Mouse (Mus musculus) hindbrain, embryonic 10.5 days (tissue): ENCODE results near the gene Mrps27. TPM values are rescaled to one million over a fixed set of nuclear protein-coding genes. Genes with fewer than 3 reads are reported as not detected.
A peak's percentile ranks its signal among the peaks of the same experiment; 100 is the strongest.

ENCODE experiments used
- DNase-seq: peaks from one replicate; pipeline ENCODE4 v3.0.0-alpha.2; 2017; ENCODE audit warnings: low spot score
- H3K27ac ChIP-seq: fragments of 300-500 bp; sonication (generic); 2 replicates; pipeline ENCODE4 v1.5.1; 2016; ENCODE audit warnings: mild to moderate bottlenecking, moderate library complexity
- H3K27me3 ChIP-seq: fragments of 300-500 bp; sonication (generic); 2 replicates; pipeline ENCODE4 v1.6.1; 2016; ENCODE audit warnings: mild to moderate bottlenecking; ENCODE audit not compliant: poor library complexity, insufficient read depth, severe bottlenecking
- H3K36me3 ChIP-seq: fragments of 300-500 bp; sonication (generic); 2 replicates; pipeline ENCODE4 v1.6.1; 2016; ENCODE audit warnings: mild to moderate bottlenecking, moderate library complexity
- H3K4me1 ChIP-seq: fragments of 300-500 bp; sonication (generic); replicated peaks from 2 replicates; pipeline ENCODE4 v1.6.1; 2016; ENCODE audit warnings: mild to moderate bottlenecking
- H3K4me3 ChIP-seq: fragments of 300-500 bp; sonication (generic); 2 replicates; pipeline ENCODE4 v1.5.1; 2016; ENCODE audit warnings: mild to moderate bottlenecking, moderate library complexity
- H3K9me3 ChIP-seq: fragments of 300-500 bp; sonication (generic); 2 replicates; pipeline ENCODE4 v1.6.1; 2016; ENCODE audit warnings: mild to moderate bottlenecking, moderate library complexity
- WGBS: fragments of 180-500 bp; shearing (Covaris S2); methylation state at CpG from one replicate; pipeline ENCODE4 v1.1.7; 2016; 5-methylcytosine and 5-hydroxymethylcytosine counted together
- polyA plus RNA-seq: library from polyadenylated mRNA; unstranded; fragments of >200 nt; fragmentation: Nextera tagmentation; extraction: Ambion mirVana; gene quantifications from 2 replicates; pipeline ENCODE4 v1.2.1, GENCODE M21; 2016

Gene Mrps27
- polyA plus RNA-seq, 1 experiment from 2014 or later = 68.3 TPM

DNA sequence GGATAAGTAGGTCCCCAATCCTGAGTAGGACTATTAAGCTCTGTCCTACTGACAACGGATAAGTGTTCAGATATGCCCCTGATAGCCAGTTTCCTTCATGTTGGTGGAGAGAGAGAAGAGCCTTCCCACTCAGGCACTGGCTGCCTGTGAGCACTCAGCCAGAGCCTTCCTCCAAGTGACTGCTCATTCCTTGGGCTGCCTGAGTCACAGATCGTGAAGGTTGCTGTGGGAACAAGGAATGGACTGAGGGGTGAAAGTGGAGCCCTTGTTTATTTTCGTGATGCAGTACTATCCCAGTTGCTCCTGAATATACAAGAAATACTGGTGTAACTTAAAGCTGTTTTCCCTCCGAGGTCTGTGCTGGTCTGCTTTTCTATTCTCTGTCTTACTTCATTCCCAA is 54.8 kb downstream of the Mrps27 start:
- Histone ChIP-seq H3K9me3 (no peaks in the 10 kb centered on the region), H3K27me3 (no peaks in the 10 kb centered on the region), H3K4me1 (peaks cover 42% of the 10 kb centered on the region), H3K27ac (no peak overlapping the region), H3K4me3 (no peak overlapping the region), H3K36me3 (peaks cover 26% of the 10 kb centered on the region)
- DNase-seq = no peak
- WGBS = 75% methylated on average over 4 of the region's 4 CpGs

GRCm38 (mm10) chr13:99409216-99409615 is 64.6 kb downstream of the Mrps27 start:
- Histone ChIP-seq H3K4me1 (peaks cover 28% of the 10 kb centered on the region), H3K27me3 (no peaks in the 10 kb centered on the region), H3K27ac (no peak overlapping the region; the same call in 1 of the 2 replicates), H3K36me3 (peaks cover 80% of the 10 kb centered on the region), H3K9me3 (no peaks in the 10 kb centered on the region), H3K4me3 (no peak overlapping the region)
- WGBS = 64% methylated on average over 2 of the region's 2 CpGs
- DNase-seq = no peak

DNA sequence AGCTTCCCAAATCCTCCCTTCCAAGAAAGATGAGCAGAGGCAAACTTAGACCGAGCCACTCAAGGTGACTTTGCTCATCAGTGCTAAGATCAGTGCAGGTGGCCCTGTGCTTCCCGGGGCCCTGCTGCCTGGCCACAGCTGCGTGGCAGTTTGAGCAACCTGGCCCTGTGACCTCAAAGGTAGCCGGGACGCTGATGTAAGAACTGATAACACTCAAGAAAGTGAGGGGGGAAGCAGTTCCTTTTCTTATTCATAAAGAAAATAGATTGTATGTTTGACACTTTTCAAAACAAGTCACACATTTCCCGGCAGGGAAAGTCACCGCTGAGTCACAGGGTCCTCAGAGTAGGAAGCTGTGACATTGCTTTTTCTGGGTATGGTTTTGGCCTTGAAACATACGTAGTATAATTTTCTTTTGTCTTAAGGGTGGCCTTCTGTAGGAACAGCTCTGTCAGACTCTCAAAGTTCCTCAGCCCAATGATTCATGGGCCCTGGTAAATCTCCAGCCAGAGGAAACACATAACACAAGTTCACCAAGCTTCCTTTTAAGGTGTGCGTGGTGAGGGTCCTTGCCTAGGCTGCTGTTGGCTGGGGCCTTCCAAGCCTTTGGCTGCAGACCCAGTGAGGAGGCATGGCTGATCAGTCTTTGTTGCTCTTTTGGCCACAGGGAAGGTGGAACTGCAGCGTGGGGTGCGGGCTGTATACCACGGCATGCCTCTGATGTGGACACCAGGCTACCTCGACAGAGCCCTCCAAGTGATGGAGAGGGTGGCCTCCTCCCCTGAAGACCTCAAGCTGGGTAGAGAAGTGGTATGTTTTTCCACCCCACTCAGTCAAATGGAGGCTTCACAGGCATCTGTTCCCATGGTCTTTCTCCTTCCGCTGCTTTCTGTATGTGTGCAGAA is 66.3 kb downstream of the Mrps27 start:
- Histone ChIP-seq H3K4me3 (no peak overlapping the region), H3K9me3 (no peaks in the 10 kb centered on the region), H3K27ac (no peak overlapping the region), H3K36me3 (peaks cover 80% of the 10 kb centered on the region), H3K27me3 (no peaks in the 10 kb centered on the region), H3K4me1 (peaks cover 39% of the 10 kb centered on the region)
- 93% methylated on average over 14 of the region's 14 CpGs for WGBS
- no peak for DNase-seq

GRCm38 (mm10) chr13:99411761-99412160 is 67.2 kb downstream of the Mrps27 start:
- DNase-seq = no peak
- H3K4me3 ChIP-seq = no peak overlapping the region
- no peaks in the 10 kb centered on the region for H3K9me3 ChIP-seq
- peak overlapping the region; percentile 79 for H3K27ac ChIP-seq
- peaks cover 78% of the 10 kb centered on the region for H3K36me3 ChIP-seq
- peaks cover 39% of the 10 kb centered on the region for H3K4me1 ChIP-seq
- no peaks in the 10 kb centered on the region for H3K27me3 ChIP-seq
- WGBS = 91% methylated on average over 3 of the region's 3 CpGs

DNA sequence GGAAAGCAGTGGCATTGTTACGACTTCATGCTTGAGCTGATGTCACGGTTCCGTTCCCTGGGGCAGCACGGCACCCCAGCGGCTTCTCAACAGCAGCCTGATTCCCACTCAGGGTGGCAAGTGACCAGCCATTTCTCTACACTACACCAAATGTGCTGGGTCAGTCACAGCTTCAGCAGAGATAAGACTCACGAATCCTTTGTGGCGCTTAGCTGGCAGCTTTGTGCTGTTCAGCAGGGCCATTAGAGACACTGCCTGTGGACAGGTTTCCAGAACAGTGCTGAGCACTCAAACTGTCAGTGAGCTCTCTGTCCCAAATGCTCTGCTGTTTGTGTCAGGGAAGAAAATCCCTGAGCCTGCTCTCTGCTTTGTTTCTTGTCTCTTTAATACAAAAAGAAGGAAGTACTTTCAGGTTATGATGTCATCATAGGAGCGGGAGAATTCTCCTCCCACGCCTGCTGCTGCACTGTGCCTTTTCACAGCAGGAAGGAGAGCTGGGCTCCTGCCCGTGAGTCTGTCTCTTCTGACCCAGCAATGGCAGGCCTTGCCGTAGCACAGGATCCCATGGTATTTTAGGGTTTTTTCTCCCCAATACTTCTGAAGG is 68.0 kb downstream of the Mrps27 start:
- peaks cover 39% of the 10 kb centered on the region for H3K4me1 ChIP-seq
- no peaks in the 10 kb centered on the region for H3K27me3 ChIP-seq
- 51% methylated on average over 11 of the region's 11 CpGs for WGBS
- H3K36me3 ChIP-seq = peaks cover 77% of the 10 kb centered on the region
- no peaks in the 10 kb centered on the region for H3K9me3 ChIP-seq
- H3K27ac ChIP-seq = peak overlapping the region; percentile 79
- no peak for DNase-seq
- no peak overlapping the region for H3K4me3 ChIP-seq

DNA sequence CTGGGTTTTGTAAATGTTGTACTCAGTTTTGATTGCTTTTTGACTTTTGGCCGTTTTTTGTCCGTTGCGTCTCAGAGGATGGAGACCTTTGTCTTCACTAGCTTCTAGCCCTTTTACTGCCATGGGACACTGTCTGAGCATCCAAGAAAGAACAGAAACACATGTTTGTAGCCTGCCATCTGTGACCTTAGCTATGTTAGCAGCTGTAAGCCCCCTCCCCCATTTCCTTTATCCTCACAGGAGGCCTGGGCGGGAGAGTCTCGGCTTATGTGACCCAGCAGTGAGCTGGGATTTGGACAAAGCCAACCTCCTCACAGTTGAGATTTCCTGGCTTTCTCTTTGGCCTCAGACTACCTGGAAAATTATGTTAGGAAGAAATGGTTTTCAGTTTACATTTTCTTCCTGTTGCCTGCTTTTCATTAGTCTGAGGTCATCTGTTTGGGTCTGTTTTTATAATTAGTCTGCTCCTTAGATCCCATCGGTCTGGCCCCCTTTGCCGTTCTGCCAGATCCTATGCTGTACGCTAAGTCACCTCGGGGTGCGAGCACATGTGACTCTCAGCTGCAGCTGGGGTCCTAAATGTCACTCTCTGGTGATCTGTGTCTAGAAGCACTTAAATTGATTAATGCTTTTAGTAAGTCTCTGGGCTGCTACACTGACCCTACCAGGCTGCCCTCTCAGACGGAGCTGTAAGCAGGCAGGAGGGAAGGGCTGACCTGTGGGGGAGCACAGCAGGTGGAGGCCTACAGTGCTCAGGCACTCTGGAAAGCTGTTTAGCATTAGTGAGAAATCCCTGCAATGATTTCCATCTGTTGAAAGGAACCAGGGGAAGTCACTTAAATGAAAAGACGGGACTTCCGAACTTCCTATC is 69.1 kb downstream of the Mrps27 start:
- Histone ChIP-seq H3K27me3 (no peaks in the 10 kb centered on the region), H3K9me3 (no peaks in the 10 kb centered on the region), H3K4me1 (peaks cover 39% of the 10 kb centered on the region), H3K27ac (peak overlapping the region; percentile 79), H3K4me3 (no peak overlapping the region), H3K36me3 (peaks cover 71% of the 10 kb centered on the region)
- DNase-seq = peak; percentile 66
- WGBS = 39% methylated on average over 13 of the region's 13 CpGs

- Histone ChIP-seq H3K4me1 (peaks cover 38% of the 10 kb centered on the region), H3K36me3 (peaks cover 71% of the 10 kb centered on the region), H3K4me3 (no peak overlapping the region), H3K27ac (peak overlapping the region; percentile 79), H3K9me3 (no peaks in the 10 kb centered on the region), H3K27me3 (no peaks in the 10 kb centered on the region)
- WGBS = 51% methylated on average over 10 of the region's 10 CpGs
- DNase-seq = peak; percentile 28
These were observed 69.8 kb downstream of the Mrps27 start for GRCm38 (mm10) chr13:99414352-99414742.

GRCm38 (mm10) chr13:99416601-99417000 is 72.0 kb downstream of the Mrps27 start:
- H3K4me1 ChIP-seq = peaks cover 39% of the 10 kb centered on the region
- DNase-seq = no peak
- H3K4me3 ChIP-seq = no peak overlapping the region
- no peaks in the 10 kb centered on the region for H3K27me3 ChIP-seq
- no peaks in the 10 kb centered on the region for H3K9me3 ChIP-seq
- H3K36me3 ChIP-seq = peaks cover 58% of the 10 kb centered on the region
- no peak overlapping the region; the same call in 1 of the 2 replicates for H3K27ac ChIP-seq
- WGBS = 81% methylated on average over 9 of the region's 9 CpGs

DNA sequence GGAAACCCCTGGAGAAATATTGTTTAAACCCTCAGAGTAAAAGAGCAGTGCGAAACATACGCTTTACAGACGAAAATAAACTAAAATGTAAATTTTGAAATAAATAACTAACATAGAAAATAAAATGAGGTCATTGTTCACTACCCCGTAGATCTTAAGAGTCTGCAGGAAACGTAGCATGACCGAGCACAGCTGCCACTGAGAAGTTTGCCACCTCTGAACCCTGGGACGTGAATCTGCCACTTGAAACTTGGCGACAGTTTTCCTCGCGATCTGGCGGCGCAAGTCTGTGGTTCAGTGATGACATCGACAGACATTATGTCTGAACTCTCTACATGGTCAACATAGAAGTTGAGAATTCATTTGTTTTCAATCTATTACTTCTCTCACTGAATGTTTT is 79.0 kb downstream of the Mrps27 start:
- Histone ChIP-seq H3K4me3 (no peak overlapping the region), H3K9me3 (no peaks in the 10 kb centered on the region), H3K4me1 (0 out of 2 replicates have a peak, but pooled peaks cover 3% of the 10 kb centered on the region), H3K36me3 (peaks cover 77% of the 10 kb centered on the region), H3K27ac (no peak overlapping the region), H3K27me3 (no peaks in the 10 kb centered on the region)
- no peak for DNase-seq
- 90% methylated on average over 13 of the region's 13 CpGs for WGBS

DNA sequence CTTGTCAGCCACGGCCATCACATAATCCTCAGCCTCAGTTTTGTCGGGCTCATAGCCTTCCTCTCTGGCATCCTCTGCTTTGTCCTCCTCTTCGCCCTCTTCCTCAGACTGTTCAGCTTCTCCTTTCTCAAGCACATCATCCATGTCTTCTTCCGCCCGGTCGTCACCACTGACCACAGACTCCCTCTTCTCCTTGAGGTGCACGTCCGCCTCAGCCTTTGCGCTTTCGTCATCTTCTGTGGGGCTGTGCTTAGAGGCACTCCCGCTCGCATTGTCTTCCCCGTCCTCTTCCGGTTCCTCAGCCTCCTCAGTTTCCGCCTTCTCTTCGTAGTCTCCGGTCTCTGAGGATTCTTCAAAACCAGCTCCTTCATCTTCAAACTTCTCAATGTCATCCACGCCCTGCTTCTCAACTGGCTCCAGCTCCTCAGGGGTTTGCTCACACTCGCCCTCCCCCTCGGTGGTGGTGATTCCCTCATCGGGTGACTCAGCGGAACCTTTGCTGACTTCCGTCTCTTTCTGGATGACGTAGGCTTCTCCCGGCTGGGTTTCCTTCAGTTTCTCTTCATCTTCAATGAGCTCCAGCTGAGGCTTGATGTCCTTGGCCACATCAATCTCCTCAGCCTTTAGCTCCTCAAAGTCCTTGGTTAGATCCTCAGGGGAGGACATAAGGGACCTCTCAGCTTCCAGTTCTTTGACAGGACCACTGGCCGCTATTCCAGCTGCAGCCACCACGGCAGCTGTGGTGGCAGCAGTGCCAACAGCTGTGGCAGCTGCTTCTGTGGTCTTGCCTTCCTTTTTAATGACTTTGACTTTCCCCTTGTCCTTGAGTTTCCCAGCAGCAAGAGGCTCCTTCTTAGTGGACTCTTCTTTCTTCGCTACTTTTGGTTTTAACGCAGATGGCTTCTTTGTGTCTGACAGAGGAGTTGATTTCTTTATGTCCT is 88.8 kb downstream of the Mrps27 start:
- 96% methylated on average over 29 of the region's 29 CpGs for WGBS
- no peak for DNase-seq

GRCm38 (mm10) chr13:99434494-99434893 is 89.9 kb downstream of the Mrps27 start:
- Histone ChIP-seq H3K36me3 (peaks cover 100% of the 10 kb centered on the region), H3K9me3 (no peaks in the 10 kb centered on the region), H3K27ac (no peak overlapping the region), H3K4me1 (no peaks in the 10 kb centered on the region), H3K27me3 (no peaks in the 10 kb centered on the region), H3K4me3 (no peak overlapping the region)
- no peak for DNase-seq
- 95% methylated on average over 9 of the region's 9 CpGs for WGBS

More for the DNA sequence above, 88.8 kb downstream of the Mrps27 start:
- Histone ChIP-seq H3K9me3 (no peaks in the 10 kb centered on the region), H3K27me3 (no peaks in the 10 kb centered on the region), H3K27ac (no peak overlapping the region), H3K4me1 (no peaks in the 10 kb centered on the region), H3K36me3 (peaks cover 100% of the 10 kb centered on the region), H3K4me3 (no peak overlapping the region)

DNA sequence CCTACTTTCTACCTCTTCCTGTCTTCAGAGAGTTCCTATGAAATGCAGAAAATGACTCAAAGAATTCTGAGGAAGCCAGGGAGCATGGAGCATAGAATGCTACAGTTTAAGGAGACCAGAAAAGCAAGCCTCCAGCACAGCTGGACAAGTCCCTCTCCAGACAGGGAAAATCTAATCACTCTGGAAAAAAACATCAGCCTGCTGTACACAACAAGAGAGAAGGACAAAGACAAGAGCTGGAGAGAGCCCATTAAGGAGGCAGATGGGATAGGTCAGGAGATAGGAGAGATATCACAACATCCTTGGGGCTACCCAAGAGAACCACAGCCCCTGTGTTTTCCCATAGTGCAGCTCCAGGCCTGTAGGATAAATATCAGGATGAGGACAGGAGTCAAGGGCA is 92.5 kb downstream of the Mrps27 start:
- no peak for DNase-seq
- H3K27me3 ChIP-seq = no peaks in the 10 kb centered on the region
- H3K4me1 ChIP-seq = peaks cover 15% of the 10 kb centered on the region
- no peak overlapping the region for H3K27ac ChIP-seq
- H3K36me3 ChIP-seq = peaks cover 100% of the 10 kb centered on the region
- H3K9me3 ChIP-seq = no peaks in the 10 kb centered on the region
- H3K4me3 ChIP-seq = no peak overlapping the region
